Mouse (Mus musculus) stomach, postnatal 0 days (tissue): Measurements from ENCODE around the gene Cdc42ep4.

Experiments used
- CTCF ChIP-seq: IDR thresholded peaks from 2 replicates; pipeline ENCODE4 v1.5.1; 2016; ENCODE audit warnings: antibody characterized with exemption, low read depth, mild to moderate bottlenecking, moderate library complexity
- EP300 ChIP-seq: optimal IDR thresholded peaks from 2 replicates; pipeline ENCODE3; 2016; ENCODE audit warnings: antibody characterized with exemption

DNA sequence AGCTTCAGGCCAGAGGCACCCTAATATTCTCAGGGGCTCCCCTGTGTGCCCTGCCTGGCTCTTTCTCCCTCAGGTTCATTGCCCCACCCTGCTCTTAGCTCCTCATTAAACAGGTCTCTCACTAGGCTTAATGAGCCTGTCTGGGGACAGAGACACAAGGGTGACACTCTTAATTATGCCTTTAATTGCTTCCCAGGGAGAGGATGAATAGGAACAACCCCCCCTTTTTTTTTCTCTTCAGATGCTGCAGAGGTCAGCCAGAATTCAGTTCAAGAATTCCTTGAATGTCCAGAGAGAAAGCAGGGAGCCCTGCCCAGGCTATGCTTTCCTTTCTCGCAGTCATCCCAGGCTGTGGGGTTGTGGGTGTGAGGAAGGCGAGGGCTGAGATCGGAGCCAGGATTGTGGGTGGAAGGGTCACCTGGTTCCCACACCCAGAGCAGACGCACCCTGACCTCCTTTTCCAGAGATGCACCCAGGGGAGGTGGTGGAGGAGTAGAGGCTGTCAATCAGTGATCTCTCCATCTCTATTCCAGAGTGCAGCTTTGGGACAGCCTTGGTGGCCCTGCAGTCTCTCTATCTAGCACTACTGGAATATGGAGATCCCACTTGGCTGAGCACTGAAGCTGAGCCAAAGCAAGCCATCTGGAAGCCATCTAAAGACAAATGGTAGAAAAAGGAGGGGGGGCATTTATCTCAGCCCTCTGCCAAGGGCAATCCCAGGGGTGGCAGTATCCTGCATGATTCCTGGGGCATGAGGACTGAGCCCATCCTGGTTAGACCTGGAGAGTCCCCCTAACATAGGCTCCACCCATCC lies 26.2 kb downstream of the Cdc42ep4 start:
- TF ChIP-seq CTCF (no peak), EP300 (no peak)
